Mouse (Mus musculus) spleen, embryonic (tissue): ENCODE results near the gene Gm20388.

Source experiments
- CTCF ChIA-PET: fragments of 350-600 bp; sonication (Branson Sonifier 250); formaldehyde crosslinking; loops from one replicate; lab custom pipeline; 2022; lab: Charles Lee

Gm20388 gene

GRCm38 (mm10) chr8:120116600-120116999 is 206.0 kb downstream of the Gm20388 start:
- CTCF ChIA-PET = interaction anchor here (0.8 kb wide), 1 partner anchor 21 kb away, joined by 3 read pairs; no protein-coding TSS in a partner anchor

- CTCF ChIA-PET = no interaction called here
Observed at GRCm38 (mm10) chr8:120118162-120118561, 207.5 kb downstream of the Gm20388 start.

- CTCF ChIA-PET = no interaction called here
Observed at GRCm38 (mm10) chr8:120118847-120119246, 208.2 kb downstream of the Gm20388 start.

DNA sequence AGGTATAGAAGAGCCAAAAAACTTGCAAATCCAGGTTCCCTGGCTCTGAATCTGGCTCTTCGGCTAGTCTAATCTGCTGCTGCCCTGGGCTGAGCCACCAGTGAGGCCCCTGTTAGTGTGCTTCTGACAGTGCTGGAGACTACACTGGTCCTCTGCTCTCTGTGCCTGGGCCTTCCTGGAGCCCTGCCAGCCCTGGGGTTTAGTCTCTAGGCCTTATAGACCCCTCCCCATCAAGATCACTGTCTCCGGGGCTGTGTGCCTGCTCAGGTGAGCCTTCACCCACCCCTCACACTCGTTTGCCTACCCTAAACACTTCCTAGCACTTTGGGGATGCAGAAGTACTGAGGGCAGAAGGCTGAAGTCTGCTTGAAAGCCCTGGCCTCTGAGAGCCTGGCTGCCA is 208.8 kb downstream of the Gm20388 start:
- CTCF ChIA-PET = no interaction called here

DNA sequence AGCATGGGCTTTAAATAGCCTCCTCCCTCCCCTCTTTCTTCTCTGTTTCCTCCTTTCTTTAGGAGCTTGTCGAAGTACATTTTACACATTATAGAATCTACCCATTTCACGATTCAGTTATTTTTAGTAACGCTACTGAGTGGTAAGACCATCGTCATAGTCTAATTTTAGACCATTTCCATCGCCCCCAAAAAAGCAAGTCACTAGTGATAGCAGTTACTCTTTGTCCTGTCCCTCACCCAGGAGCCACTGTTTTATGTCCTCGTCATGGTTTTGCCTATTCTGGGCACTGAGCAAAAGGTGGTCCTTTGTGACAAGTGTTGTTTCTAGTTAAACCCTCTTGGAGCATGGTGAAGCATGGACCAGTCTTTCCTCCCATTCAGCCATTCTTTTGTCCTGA is 209.3 kb downstream of the Gm20388 start:
- CTCF ChIA-PET = no interaction called here

GRCm38 (mm10) chr8:120120951-120121350 is 210.3 kb downstream of the Gm20388 start:
- CTCF ChIA-PET = no interaction called here

GRCm38 (mm10) chr8:120124261-120124660 is 213.6 kb downstream of the Gm20388 start:
- CTCF ChIA-PET = no interaction called here

- CTCF ChIA-PET = no interaction called here
Observed at GRCm38 (mm10) chr8:120124836-120125389, 214.3 kb downstream of the Gm20388 start.

DNA sequence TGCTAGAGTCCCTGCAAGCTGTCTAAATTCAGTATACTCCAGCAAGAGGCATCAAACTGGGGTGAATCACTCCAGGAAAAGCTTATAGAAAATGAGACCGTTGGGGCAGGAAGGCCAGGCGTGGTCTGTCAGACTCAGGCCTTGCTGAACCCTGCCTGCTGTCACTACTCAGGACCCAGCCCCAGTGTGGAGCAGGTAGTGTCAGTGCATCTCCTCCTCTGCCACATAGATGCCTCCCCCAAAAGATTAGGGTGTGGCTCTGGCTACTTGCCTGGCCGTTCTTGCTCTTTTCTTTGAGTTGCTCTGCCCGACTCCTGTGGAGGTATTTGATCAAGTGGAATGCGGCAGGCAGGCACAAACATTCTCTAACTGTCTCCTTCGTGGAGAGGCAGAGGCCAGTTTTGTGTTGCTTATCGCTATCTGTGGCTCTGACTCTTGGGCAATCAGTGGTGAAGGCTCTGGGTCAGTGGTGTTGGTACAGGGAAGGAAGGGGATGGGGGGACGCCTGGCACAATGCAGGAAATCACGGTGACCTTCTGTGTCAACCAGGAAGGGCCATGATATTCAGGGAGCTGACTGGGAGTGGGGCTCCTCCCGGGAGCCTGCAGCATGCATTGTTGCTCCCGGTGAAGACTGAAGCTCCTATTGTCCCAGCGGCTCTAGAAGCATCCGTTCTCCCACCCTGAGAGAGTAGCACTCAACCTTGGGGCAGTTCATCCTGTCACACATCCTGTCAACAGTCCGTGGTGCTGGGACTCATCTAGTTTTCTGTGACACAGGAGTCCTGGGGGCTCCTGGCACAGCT is 215.9 kb downstream of the Gm20388 start:
- CTCF ChIA-PET = no interaction called here

DNA sequence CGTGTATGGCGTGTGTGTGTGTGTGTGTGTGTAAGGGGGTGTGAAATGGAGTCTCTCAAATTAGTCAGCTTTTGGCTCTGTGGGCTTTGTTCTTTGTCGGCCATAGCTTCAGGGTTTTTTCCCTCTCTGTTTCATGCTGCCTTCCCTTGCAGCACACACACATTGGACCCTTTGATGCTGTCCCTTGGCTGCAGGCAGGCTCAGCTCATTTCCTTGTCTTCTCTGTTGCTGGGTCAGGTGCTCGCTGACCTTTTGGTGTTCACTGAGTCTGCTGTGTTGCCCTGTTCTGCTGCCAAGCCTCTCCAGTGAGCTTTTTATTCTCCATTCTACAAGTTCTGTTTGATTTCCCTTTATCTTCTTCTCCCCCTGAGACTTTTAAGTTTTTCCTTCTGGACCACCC is 218.9 kb downstream of the Gm20388 start:
- CTCF ChIA-PET = no interaction called here

- CTCF ChIA-PET = no interaction called here
Observed at GRCm38 (mm10) chr8:120131158-120131557, 220.5 kb downstream of the Gm20388 start.

GRCm38 (mm10) chr8:120133169-120133568 is 222.5 kb downstream of the Gm20388 start:
- CTCF ChIA-PET = no interaction called here

- CTCF ChIA-PET = no interaction called here
Observed at GRCm38 (mm10) chr8:120135687-120136086, 225.0 kb downstream of the Gm20388 start.

GRCm38 (mm10) chr8:120136618-120137017 is 226.0 kb downstream of the Gm20388 start:
- CTCF ChIA-PET = no interaction called here

GRCm38 (mm10) chr8:120138958-120139357 is 228.3 kb downstream of the Gm20388 start:
- CTCF ChIA-PET = no interaction called here

GRCm38 (mm10) chr8:120140769-120141168 is 230.1 kb downstream of the Gm20388 start:
- CTCF ChIA-PET = no interaction called here

- CTCF ChIA-PET = no interaction called here
Observed at GRCm38 (mm10) chr8:120143911-120144651, 233.4 kb downstream of the Gm20388 start.

DNA sequence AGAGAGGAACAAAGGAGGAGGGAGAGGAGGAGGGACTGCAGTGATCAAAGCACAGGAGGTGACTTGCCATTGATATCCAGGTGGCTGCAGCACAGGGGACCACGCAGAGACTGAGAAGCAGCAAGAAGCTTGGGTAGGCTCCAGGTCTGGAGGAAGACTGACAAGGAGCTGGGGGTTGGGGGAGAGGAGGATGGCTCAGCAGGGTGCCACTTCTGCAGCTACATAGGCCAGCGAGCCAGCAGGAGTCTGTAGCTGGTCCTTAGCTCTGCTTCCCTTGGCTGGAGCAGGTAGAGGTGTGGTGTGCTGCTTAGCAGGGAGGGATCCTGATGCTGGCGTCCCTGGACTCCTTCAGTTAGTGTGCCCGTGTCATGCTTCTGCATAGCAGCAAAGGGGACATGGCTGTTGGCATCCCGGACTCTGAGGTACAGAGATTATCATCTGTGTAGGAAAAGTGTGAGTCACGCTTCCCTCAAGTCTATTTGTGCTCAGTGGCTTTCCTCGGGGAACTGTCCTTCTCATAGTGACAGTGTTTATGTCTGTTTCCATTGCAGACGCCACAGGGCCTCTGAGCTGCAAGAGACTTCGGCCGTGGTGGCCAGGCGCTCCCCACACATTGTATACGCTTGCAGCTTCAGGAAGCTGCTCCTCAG is 234.1 kb downstream of the Gm20388 start:
- CTCF ChIA-PET = interaction anchor here (0.5 kb wide), 1 partner anchor 27 kb away, joined by 10 read pairs; no protein-coding TSS in a partner anchor

DNA sequence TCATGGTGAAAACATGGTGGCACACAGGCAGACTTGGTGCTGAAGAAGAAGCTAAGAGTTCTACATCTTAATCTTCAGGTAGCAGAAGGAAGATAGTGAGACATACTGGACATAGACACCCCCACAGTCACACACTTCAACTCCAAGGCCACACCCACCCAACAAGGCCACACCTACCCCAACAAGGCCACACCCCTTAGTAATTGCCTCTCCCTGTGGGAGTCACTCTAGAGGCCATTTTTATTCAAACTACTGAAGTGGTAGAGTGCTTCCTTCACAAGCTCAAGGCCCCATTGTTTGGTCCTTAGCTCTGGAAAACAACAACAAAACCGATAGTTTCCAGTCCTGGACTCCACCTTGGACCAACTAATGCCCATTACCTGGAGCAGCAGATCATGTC is 235.4 kb downstream of the Gm20388 start:
- CTCF ChIA-PET = no interaction called here

- CTCF ChIA-PET = no interaction called here
Observed at GRCm38 (mm10) chr8:120150028-120150427, 239.4 kb downstream of the Gm20388 start.

GRCm38 (mm10) chr8:120151151-120151550 is 240.5 kb downstream of the Gm20388 start:
- CTCF ChIA-PET = interaction anchor here (0.6 kb wide), 1 partner anchor 110 kb away, joined by 7 read pairs; no protein-coding TSS in a partner anchor

GRCm38 (mm10) chr8:120152636-120153035 is 242.0 kb downstream of the Gm20388 start:
- CTCF ChIA-PET = interaction anchor here (0.6 kb wide), 1 partner anchor 149 kb away, joined by 3 read pairs; no protein-coding TSS in a partner anchor
